Mouse (Mus musculus) midbrain, postnatal 0 days (tissue): ENCODE results near the gene Prdx3. TPM values are rescaled to one million over a fixed set of nuclear protein-coding genes. Genes with fewer than 3 reads are reported as not detected.

Experiments used
- ATAC-seq: fragments of 200-750 bp; cut with Nextera tagmentation; 2 replicates; pipeline ENCODE4 v1.8.0; 2017; ENCODE audit warnings: moderate number of reproducible peaks, mild to moderate bottlenecking, moderate TSS enrichment, moderate library complexity; ENCODE audit not compliant: low FRiP score
- DNase-seq: peaks from one replicate; pipeline ENCODE4 v3.0.0-alpha.2; 2015; ENCODE audit warnings: low spot score
- H3K27ac ChIP-seq: fragments of 300-500 bp; sonication (generic); 2 replicates; pipeline ENCODE4 v1.5.1; 2014; ENCODE audit warnings: low read depth, mild to moderate bottlenecking, low read length, mixed read lengths
- H3K27me3 ChIP-seq: fragments of 300-500 bp; sonication (generic); 2 replicates; pipeline ENCODE4 v1.6.1; 2014; ENCODE audit warnings: low read length, control low read depth, mixed read lengths; ENCODE audit not compliant: insufficient read depth
- H3K36me3 ChIP-seq: fragments of 300-500 bp; sonication (generic); 2 replicates; pipeline ENCODE4 v1.6.1; 2014; ENCODE audit warnings: low read length, control low read depth, mixed read lengths; ENCODE audit not compliant: insufficient read depth
- H3K4me1 ChIP-seq: fragments of 300-500 bp; sonication (generic); 2 replicates; pipeline ENCODE4 v1.6.1; 2014; ENCODE audit warnings: mild to moderate bottlenecking, control low read depth, antibody characterized with exemption, low read length, mixed read lengths; ENCODE audit not compliant: insufficient read depth
- H3K4me2 ChIP-seq: fragments of 300-500 bp; sonication (generic); 2 replicates; pipeline ENCODE4 v1.6.1; 2014; ENCODE audit warnings: low read depth, mild to moderate bottlenecking, low read length, mixed read lengths; ENCODE audit not compliant: poor library complexity, severe bottlenecking
- H3K4me3 ChIP-seq: fragments of 300-500 bp; sonication (generic); 2 replicates; pipeline ENCODE4 v1.5.1; 2014; ENCODE audit warnings: low read depth, mild to moderate bottlenecking, low read length, moderate library complexity
- H3K9ac ChIP-seq: fragments of 300-500 bp; sonication (generic); replicated peaks from 2 replicates; pipeline ENCODE4 v1.6.1; 2014; ENCODE audit warnings: mild to moderate bottlenecking, low read length, moderate library complexity, mixed read lengths; ENCODE audit not compliant: poor library complexity, severe bottlenecking
- H3K9me3 ChIP-seq: fragments of 300-500 bp; sonication (generic); 2 replicates; pipeline ENCODE4 v1.6.1; 2016; ENCODE audit warnings: low read length, control low read depth
- CTCF ChIP-seq: IDR thresholded peaks from 2 replicates; pipeline ENCODE4 v1.5.1; 2016; ENCODE audit warnings: antibody characterized with exemption, mild to moderate bottlenecking
- WGBS: fragments of 180-500 bp; shearing (Covaris S2); extraction: QIAGEN DNeasy Blood & Tissue Kit; methylation state at CpG from one replicate; pipeline ENCODE4 v1.1.7; 2014; 5-methylcytosine and 5-hydroxymethylcytosine counted together
- polyA plus RNA-seq: library from polyadenylated mRNA; unstranded; fragments of >200 nt; fragmentation: Nextera tagmentation; extraction: Ambion mirVana; gene quantifications from 2 replicates; pipeline ENCODE4 v1.2.1, GENCODE M21; 2015
- total RNA-seq: library from RNA; depleted of rRNA; stranded (reverse); fragments of >200 nt; gene quantifications from 2 replicates; pipeline ENCODE4 v1.2.3, GENCODE M21; 2014; rRNA removed

Prdx3 gene
- total and polyA plus RNA-seq, 2 experiments from 2014 or later = 82.8 to 110 TPM

DNA sequence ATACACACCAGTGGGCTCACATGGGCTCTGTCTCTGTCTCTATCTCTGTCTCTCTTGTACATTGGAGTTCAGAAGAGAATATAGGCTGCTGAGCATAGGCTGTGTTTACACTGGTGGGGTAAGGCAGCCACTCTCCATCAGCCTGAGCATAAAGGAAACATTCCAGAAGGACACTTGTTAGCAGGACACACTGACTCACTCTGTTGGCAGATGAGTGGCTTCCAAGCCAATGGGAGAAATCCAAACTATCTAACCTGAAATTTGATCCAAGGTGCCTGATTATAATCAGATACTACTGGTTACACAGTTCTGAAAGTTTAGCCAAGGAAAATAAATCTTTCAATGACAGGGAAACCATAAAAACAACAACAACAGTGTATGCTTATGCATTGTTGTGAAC, 28.6 kb downstream of the Prdx3 start:
- Histone ChIP-seq H3K27me3 (no peaks in the 10 kb centered on the region), H3K9ac (no peak overlapping the region), H3K4me3 (no peak overlapping the region), H3K27ac (no peak overlapping the region), H3K4me1 (no peaks in the 10 kb centered on the region), H3K36me3 (peaks cover 13% of the 10 kb centered on the region; the same call in 1 of the 2 replicates), H3K9me3 (no peaks in the 10 kb centered on the region), H3K4me2 (no peak overlapping the region)
- DNase-seq (no peak), ATAC-seq (no peak)
- TF ChIP-seq CTCF = no peak

- DNase-seq (no peak), ATAC-seq (no peak)
- TF ChIP-seq CTCF = no peak
- Histone ChIP-seq H3K27ac (no peak overlapping the region), H3K4me1 (no peaks in the 10 kb centered on the region), H3K9ac (no peak overlapping the region), H3K27me3 (no peaks in the 10 kb centered on the region), H3K4me3 (no peak overlapping the region), H3K36me3 (peaks cover 25% of the 10 kb centered on the region), H3K4me2 (no peak overlapping the region), H3K9me3 (no peaks in the 10 kb centered on the region)
These were observed 31.0 kb downstream of the Prdx3 start for GRCm38 (mm10) chr19:60843324-60843723.

- H3K36me3 ChIP-seq = peaks cover 46% of the 10 kb centered on the region
- 89% methylated on average over 1 of the region's 1 CpGs for WGBS
These were observed 36.6 kb downstream of the Prdx3 start for GRCm38 (mm10) chr19:60837747-60838146.

GRCm38 (mm10) chr19:60818677-60819076, 55.7 kb downstream of the Prdx3 start:
- H3K36me3 ChIP-seq = peaks cover 20% of the 10 kb centered on the region
- H3K27ac ChIP-seq = no peak overlapping the region
- no peak for ATAC-seq
- no peaks in the 10 kb centered on the region for H3K27me3 ChIP-seq
- no peak for DNase-seq
- no peak overlapping the region for H3K4me2 ChIP-seq
- no peak overlapping the region for H3K9ac ChIP-seq
- no peak overlapping the region for H3K4me3 ChIP-seq
- WGBS = 94% methylated on average over 6 of the region's 6 CpGs
- H3K4me1 ChIP-seq = no peaks in the 10 kb centered on the region
- H3K9me3 ChIP-seq = no peaks in the 10 kb centered on the region
- no peak for TF ChIP-seq CTCF

More at GRCm38 (mm10) chr19:60837747-60838146, 36.6 kb downstream of the Prdx3 start:
- no peaks in the 10 kb centered on the region for H3K27me3 ChIP-seq
- peak; percentile 73 for DNase-seq
- H3K4me3 ChIP-seq = no peak overlapping the region
- TF ChIP-seq CTCF = peak; percentile 74
- ATAC-seq = no peak
- H3K27ac ChIP-seq = no peak overlapping the region
- H3K9ac ChIP-seq = no peak overlapping the region
- no peak overlapping the region for H3K4me2 ChIP-seq
- no peaks in the 10 kb centered on the region for H3K9me3 ChIP-seq
- H3K4me1 ChIP-seq = no peaks in the 10 kb centered on the region

Other genes starting within 250 kb of the Prdx3 start
- 49.3 and 53.1 TPM in 2 replicates for gene Nanos1, start 118.6 kb downstream of the Prdx3 start, total RNA-seq
- 19.6 and 20.8 TPM in 2 replicates for gene Nanos1, start 118.6 kb downstream of the Prdx3 start, polyA plus RNA-seq
- 86.5 and 119 TPM in 2 replicates for gene Eif3a, start 83.9 kb downstream of the Prdx3 start, total RNA-seq
- 78.3 and 87.0 TPM in 2 replicates for gene Eif3a, start 83.9 kb downstream of the Prdx3 start, polyA plus RNA-seq
- 39.8 and 47.5 TPM in 2 replicates for gene Fam45a, start 63.0 kb downstream of the Prdx3 start, total RNA-seq
- 45.5 and 46.4 TPM in 2 replicates for gene Fam45a, start 63.0 kb downstream of the Prdx3 start, polyA plus RNA-seq
- gene Sfxn4, start 13.1 kb downstream of the Prdx3 start, total RNA-seq = 4.3 and 7.8 TPM in 2 replicates
- 9.0 and 10.3 TPM in 2 replicates for gene Sfxn4, start 13.1 kb downstream of the Prdx3 start, polyA plus RNA-seq
- 10.6 and 11.2 TPM in 2 replicates for gene Grk5, start 15.2 kb upstream of the Prdx3 start, total RNA-seq
- gene Grk5, start 15.2 kb upstream of the Prdx3 start, polyA plus RNA-seq = 1.2 and 2.1 TPM in 2 replicates